Mouse (Mus musculus) lung, adult 2 months (tissue): ENCODE results near the gene Xirp1.

Experiments used
- CTCF ChIP-seq: fragments of 200-500 bp; IDR thresholded peaks from 2 replicates; pipeline ENCODE4 v1.5.1; 2011; ENCODE audit warnings: mild to moderate bottlenecking, low read length, control low read depth; ENCODE audit not compliant: insufficient read depth
- POLR2A ChIP-seq: fragments of 200-500 bp; IDR thresholded peaks from 2 replicates; pipeline ENCODE4 v1.6.1; 2011; ENCODE audit warnings: low read depth, mild to moderate bottlenecking, control low read depth, low read length, borderline replicate concordance; ENCODE audit errors: extremely low read depth

GRCm38 (mm10) chr9:120005936-120006335 is 17.5 kb downstream of the Xirp1 start:
- TF ChIP-seq CTCF (no peak), POLR2A (no peak)
